Mouse (Mus musculus): Measurements from ENCODE around the gene Ttll7. TPM values are rescaled to one million over a fixed set of nuclear protein-coding genes. Genes with fewer than 3 reads are reported as not detected.

The Ttll7 gene
- polyA plus RNA-seq, 1 experiment from 2014 or later: 2.5 TPM

- no peak overlapping the region for H3K4me3 ChIP-seq (ENCODE audit: low read depth, low read length)
- H3K27ac ChIP-seq (ENCODE audit: low read depth): no peak overlapping the region
- no peaks in the 10 kb centered on the region for H3K36me3 ChIP-seq (ENCODE audit: insufficient read depth)
Measured at GRCm38 (mm10) chr3:146993834-146994669, 141.9 kb downstream of the Ttll7 start.

GRCm38 (mm10) chr3:146994670-146995415 lies 142.7 kb downstream of the Ttll7 start:
- ATAC-seq (ENCODE audit: insufficient read depth) (peak; percentile 62; the same call in 1 of the 2 replicates), DNase-seq (peak; percentile 24)
- Histone ChIP-seq H3K4me1 (ENCODE audit: insufficient read depth) (no peaks in the 10 kb centered on the region), H3K36me3 (ENCODE audit: insufficient read depth) (no peaks in the 10 kb centered on the region), H3K4me2 (peak overlapping the region; percentile 49), H3K27ac (ENCODE audit: low read depth) (no peak overlapping the region), H3K4me3 (ENCODE audit: low read depth, low read length) (no peak overlapping the region), H3K27me3 (ENCODE audit: insufficient read depth, low read length) (no peaks in the 10 kb centered on the region), H3K9ac (no peak overlapping the region), H3K9me3 (ENCODE audit: low read depth, low read length) (no peaks in the 10 kb centered on the region)
- no peak for TF ChIP-seq CTCF (IDR thresholded peaks at IDR 0.05; ENCODE audit: low read depth)
- 57% methylated on average over 15 of the region's 15 CpGs for WGBS

More at GRCm38 (mm10) chr3:146993834-146994669, 141.9 kb downstream of the Ttll7 start:
- H3K9me3 ChIP-seq (ENCODE audit: low read depth, low read length): no peaks in the 10 kb centered on the region
- TF ChIP-seq CTCF (IDR thresholded peaks at IDR 0.05; ENCODE audit: low read depth): peak; percentile 75
- no peak overlapping the region for H3K9ac ChIP-seq
- H3K4me2 ChIP-seq: peak overlapping the region; percentile 49
- DNase-seq (peak; percentile 89), ATAC-seq (ENCODE audit: insufficient read depth) (peak; percentile 88)
- no peaks in the 10 kb centered on the region for H3K4me1 ChIP-seq (ENCODE audit: insufficient read depth)
- WGBS: 30% methylated on average over 26 of the region's 26 CpGs
- H3K27me3 ChIP-seq (ENCODE audit: insufficient read depth, low read length): no peaks in the 10 kb centered on the region

- Histone ChIP-seq H3K4me2 (no peak overlapping the region), H3K36me3 (ENCODE audit: insufficient read depth) (no peaks in the 10 kb centered on the region), H3K9me3 (ENCODE audit: low read depth, low read length) (no peaks in the 10 kb centered on the region), H3K27me3 (ENCODE audit: insufficient read depth, low read length) (no peaks in the 10 kb centered on the region), H3K9ac (no peak overlapping the region), H3K4me1 (ENCODE audit: insufficient read depth) (no peaks in the 10 kb centered on the region), H3K4me3 (ENCODE audit: low read depth, low read length) (no peak overlapping the region), H3K27ac (ENCODE audit: low read depth) (no peak overlapping the region)
- ATAC-seq (ENCODE audit: insufficient read depth) (no peak), DNase-seq (no peak)
- no peak for TF ChIP-seq CTCF (IDR thresholded peaks at IDR 0.05; ENCODE audit: low read depth)
- WGBS: 79% methylated on average over 2 of the region's 2 CpGs
Measured at GRCm38 (mm10) chr3:146999148-146999547, 147.0 kb downstream of the Ttll7 start.

- H3K9me3 ChIP-seq (ENCODE audit: low read depth, low read length): no peaks in the 10 kb centered on the region
- peak; percentile 9 for DNase-seq
- H3K27ac ChIP-seq (ENCODE audit: low read depth): no peak overlapping the region
- ATAC-seq (ENCODE audit: insufficient read depth): no peak
- H3K4me1 ChIP-seq (ENCODE audit: insufficient read depth): no peaks in the 10 kb centered on the region
- H3K36me3 ChIP-seq (ENCODE audit: insufficient read depth): no peaks in the 10 kb centered on the region
- no peak for TF ChIP-seq CTCF (IDR thresholded peaks at IDR 0.05; ENCODE audit: low read depth)
- no peak overlapping the region for H3K4me2 ChIP-seq
- no peaks in the 10 kb centered on the region for H3K27me3 ChIP-seq (ENCODE audit: insufficient read depth, low read length)
- WGBS: 64% methylated on average over 3 of the region's 3 CpGs
- H3K9ac ChIP-seq: no peak overlapping the region
- H3K4me3 ChIP-seq (ENCODE audit: low read depth, low read length): no peak overlapping the region
Measured at GRCm38 (mm10) chr3:147000963-147001362, 148.8 kb downstream of the Ttll7 start.

- TF ChIP-seq CTCF (IDR thresholded peaks at IDR 0.05; ENCODE audit: low read depth): no peak
- Histone ChIP-seq H3K27me3 (ENCODE audit: insufficient read depth, low read length) (no peaks in the 10 kb centered on the region), H3K36me3 (ENCODE audit: insufficient read depth) (no peaks in the 10 kb centered on the region), H3K4me3 (ENCODE audit: low read depth, low read length) (no peak overlapping the region), H3K27ac (ENCODE audit: low read depth) (no peak overlapping the region), H3K9ac (no peak overlapping the region), H3K4me2 (no peak overlapping the region), H3K4me1 (ENCODE audit: insufficient read depth) (no peaks in the 10 kb centered on the region), H3K9me3 (ENCODE audit: low read depth, low read length) (no peaks in the 10 kb centered on the region)
- no peak for DNase-seq
- no peak for ATAC-seq (ENCODE audit: insufficient read depth)
- WGBS: 58% methylated on average over 3 of the region's 3 CpGs
Measured at GRCm38 (mm10) chr3:147001557-147001956, 149.4 kb downstream of the Ttll7 start.

GRCm38 (mm10) chr3:147016506-147016905 lies 164.3 kb downstream of the Ttll7 start:
- Histone ChIP-seq H3K4me3 (ENCODE audit: low read depth, low read length) (no peak overlapping the region), H3K4me1 (ENCODE audit: insufficient read depth) (no peaks in the 10 kb centered on the region), H3K9me3 (ENCODE audit: low read depth, low read length) (no peaks in the 10 kb centered on the region), H3K27me3 (ENCODE audit: insufficient read depth, low read length) (no peaks in the 10 kb centered on the region), H3K36me3 (ENCODE audit: insufficient read depth) (no peaks in the 10 kb centered on the region), H3K4me2 (no peak overlapping the region), H3K9ac (no peak overlapping the region), H3K27ac (ENCODE audit: low read depth) (no peak overlapping the region)
- ATAC-seq (ENCODE audit: insufficient read depth): no peak
- no peak for TF ChIP-seq CTCF (IDR thresholded peaks at IDR 0.05; ENCODE audit: low read depth)
- 88% methylated on average over 6 of the region's 6 CpGs for WGBS
- no peak for DNase-seq

GRCm38 (mm10) chr3:147019506-147019905 lies 167.3 kb downstream of the Ttll7 start:
- no peaks in the 10 kb centered on the region for H3K36me3 ChIP-seq (ENCODE audit: insufficient read depth)
- 80% methylated on average over 5 of the region's 5 CpGs for WGBS
- no peak for ATAC-seq (ENCODE audit: insufficient read depth)
- no peak overlapping the region for H3K4me3 ChIP-seq (ENCODE audit: low read depth, low read length)
- no peak for DNase-seq
- no peaks in the 10 kb centered on the region for H3K27me3 ChIP-seq (ENCODE audit: insufficient read depth, low read length)
- no peaks in the 10 kb centered on the region for H3K4me1 ChIP-seq (ENCODE audit: insufficient read depth)
- no peak overlapping the region for H3K27ac ChIP-seq (ENCODE audit: low read depth)
- no peak overlapping the region for H3K4me2 ChIP-seq
- H3K9me3 ChIP-seq (ENCODE audit: low read depth, low read length): no peaks in the 10 kb centered on the region
- no peak for TF ChIP-seq CTCF (IDR thresholded peaks at IDR 0.05; ENCODE audit: low read depth)
- no peak overlapping the region for H3K9ac ChIP-seq

All from lung, embryonic 14.5 days (tissue).